Mouse (Mus musculus) small intestine, adult 2 months (tissue): ENCODE results near the gene Phactr3. TPM values are rescaled to one million over a fixed set of nuclear protein-coding genes. Genes with fewer than 3 reads are reported as not detected.
A peak's percentile ranks its signal among the peaks of the same experiment; 100 is the strongest.

ENCODE experiments used
- H3K27ac ChIP-seq: fragments of 200-500 bp; 2 replicates; pipeline ENCODE4 v1.5.1; 2012; ENCODE audit warnings: low read depth, low read length, control low read depth, inconsistent platforms; ENCODE audit not compliant: insufficient read depth
- H3K27me3 ChIP-seq: fragments of 200-500 bp; 2 replicates; pipeline ENCODE4 v1.6.1; 2012; ENCODE audit warnings: mild to moderate bottlenecking, moderate library complexity, low read length, inconsistent platforms; ENCODE audit not compliant: control insufficient read depth, insufficient read depth
- H3K36me3 ChIP-seq: fragments of 200-500 bp; 2 replicates; pipeline ENCODE4 v1.6.1; 2012; ENCODE audit warnings: mild to moderate bottlenecking, low read length, control low read depth, inconsistent platforms; ENCODE audit not compliant: control insufficient read depth, insufficient read depth
- H3K4me1 ChIP-seq: fragments of 200-500 bp; 2 replicates; pipeline ENCODE4 v1.6.1; 2012; ENCODE audit warnings: low read length, inconsistent platforms, mixed read lengths; ENCODE audit not compliant: control insufficient read depth, insufficient read depth, insufficient read length
- H3K4me3 ChIP-seq: fragments of 200-500 bp; 2 replicates; pipeline ENCODE4 v1.5.1; 2012; ENCODE audit warnings: low read depth, mild to moderate bottlenecking, control low read depth, inconsistent platforms, low read length, moderate library complexity
- CTCF ChIP-seq: fragments of 200-500 bp; IDR thresholded peaks from 2 replicates; pipeline ENCODE4 v1.5.1; 2012; ENCODE audit warnings: low read depth, mild to moderate bottlenecking, control low read depth, inconsistent platforms, low read length, moderate library complexity, mixed read lengths; ENCODE audit not compliant: insufficient replicate concordance, insufficient read length; ENCODE audit errors: extremely low read depth
- POLR2A ChIP-seq: fragments of 200-500 bp; IDR thresholded peaks from 2 replicates; pipeline ENCODE4 v1.6.1; 2012; ENCODE audit warnings: low read depth, mild to moderate bottlenecking, control low read depth, inconsistent platforms, low read length, moderate library complexity
- WGBS: fragments of 180-500 bp; shearing (Covaris S2); methylation state at CpG from one replicate; pipeline ENCODE4 v1.1.7; 2018; 5-methylcytosine and 5-hydroxymethylcytosine counted together
- polyA plus RNA-seq: library from polyadenylated mRNA; depleted of rRNA; stranded (reverse); fragments of >200 nt; gene quantifications from 2 replicates; pipeline ENCODE4 v1.2.3, GENCODE M21; 2012

Gene Phactr3
- polyA plus RNA-seq, 1 experiment = 0.10 TPM

GRCm38 (mm10) chr2:178137518-178137917 is 18.7 kb downstream of the Phactr3 start:
- no peaks in the 10 kb centered on the region for H3K36me3 ChIP-seq
- H3K27ac ChIP-seq = no peak overlapping the region
- no peak overlapping the region for H3K4me3 ChIP-seq
- peak; percentile 89 for TF ChIP-seq CTCF
- TF ChIP-seq POLR2A = no peak
- WGBS = 5% methylated on average over 3 of the region's 3 CpGs
- H3K4me1 ChIP-seq = no peaks in the 10 kb centered on the region
- peaks cover 5% of the 10 kb centered on the region; the same call in 1 of the 2 replicates for H3K27me3 ChIP-seq

GRCm38 (mm10) chr2:178141489-178141922 is 22.7 kb downstream of the Phactr3 start:
- Histone ChIP-seq H3K36me3 (no peaks in the 10 kb centered on the region), H3K27ac (no peak overlapping the region), H3K4me1 (no peaks in the 10 kb centered on the region), H3K27me3 (peaks cover 5% of the 10 kb centered on the region; the same call in 1 of the 2 replicates), H3K4me3 (no peak overlapping the region)
- TF ChIP-seq CTCF (no peak), POLR2A (no peak)
- 10% methylated on average over 10 of the region's 10 CpGs for WGBS

GRCm38 (mm10) chr2:178142291-178143023 is 23.7 kb downstream of the Phactr3 start:
- no peaks in the 10 kb centered on the region for H3K36me3 ChIP-seq
- H3K4me3 ChIP-seq = no peak overlapping the region
- 12% methylated on average over 42 of the region's 42 CpGs for WGBS
- H3K4me1 ChIP-seq = no peaks in the 10 kb centered on the region
- TF ChIP-seq POLR2A = no peak
- no peak for TF ChIP-seq CTCF
- no peak overlapping the region for H3K27ac ChIP-seq
- peaks cover 5% of the 10 kb centered on the region; the same call in 1 of the 2 replicates for H3K27me3 ChIP-seq

- no peak for TF ChIP-seq POLR2A
- no peak for TF ChIP-seq CTCF
- H3K27ac ChIP-seq = no peak overlapping the region
- WGBS = 23% methylated on average over 3 of the region's 3 CpGs
- no peak overlapping the region for H3K4me3 ChIP-seq
- H3K27me3 ChIP-seq = peaks cover 5% of the 10 kb centered on the region; the same call in 1 of the 2 replicates
- H3K36me3 ChIP-seq = no peaks in the 10 kb centered on the region
- no peaks in the 10 kb centered on the region for H3K4me1 ChIP-seq
These were observed 24.2 kb downstream of the Phactr3 start for GRCm38 (mm10) chr2:178143024-178143415.

- Histone ChIP-seq H3K4me1 (no peaks in the 10 kb centered on the region), H3K27ac (no peak overlapping the region), H3K4me3 (no peak overlapping the region), H3K36me3 (no peaks in the 10 kb centered on the region), H3K27me3 (peaks cover 5% of the 10 kb centered on the region; the same call in 1 of the 2 replicates)
- TF ChIP-seq POLR2A (no peak), CTCF (no peak)
- WGBS = 64% methylated on average over 1 of the region's 1 CpGs
These were observed 25.1 kb downstream of the Phactr3 start for GRCm38 (mm10) chr2:178143898-178144297.

GRCm38 (mm10) chr2:178149312-178149711 is 30.5 kb downstream of the Phactr3 start:
- Histone ChIP-seq H3K27ac (no peak overlapping the region), H3K36me3 (no peaks in the 10 kb centered on the region), H3K4me3 (no peak overlapping the region), H3K4me1 (no peaks in the 10 kb centered on the region), H3K27me3 (no peaks in the 10 kb centered on the region)
- 26% methylated on average over 1 of the region's 1 CpGs for WGBS
- TF ChIP-seq POLR2A (no peak), CTCF (no peak)

GRCm38 (mm10) chr2:178150697-178151096 is 31.9 kb downstream of the Phactr3 start:
- H3K27ac ChIP-seq = no peak overlapping the region
- no peak overlapping the region for H3K4me3 ChIP-seq
- WGBS = 84% methylated on average over 5 of the region's 5 CpGs
- no peaks in the 10 kb centered on the region for H3K4me1 ChIP-seq
- no peaks in the 10 kb centered on the region for H3K36me3 ChIP-seq
- TF ChIP-seq POLR2A (no peak), CTCF (no peak)
- H3K27me3 ChIP-seq = no peaks in the 10 kb centered on the region
